Mouse (Mus musculus): Measurements from ENCODE around the gene Pip5k1c. TPM values are rescaled to one million over a fixed set of nuclear protein-coding genes. Genes with fewer than 3 reads are reported as not detected.

Gene Pip5k1c
- total RNA-seq, 2 experiments from 2014 or later, result 20.3 to 20.6 TPM

GRCm38 (mm10) chr10:81284189-81284588, 8.6 kb upstream of the Pip5k1c start:
- no peak for DNase-seq

GRCm38 (mm10) chr10:81284719-81285118, 8.0 kb upstream of the Pip5k1c start:
- DNase-seq, result no peak

GRCm38 (mm10) chr10:81285694-81286450, 6.9 kb upstream of the Pip5k1c start:
- DNase-seq, result peak; percentile 84

GRCm38 (mm10) chr10:81286586-81286985, 6.2 kb upstream of the Pip5k1c start:
- DNase-seq, result no peak

GRCm38 (mm10) chr10:81287513-81288157, 5.1 kb upstream of the Pip5k1c start:
- DNase-seq, result no peak

- DNase-seq, result no peak
These were observed 4.2 kb upstream of the Pip5k1c start for GRCm38 (mm10) chr10:81288601-81289000.

GRCm38 (mm10) chr10:81289278-81289677, 3.5 kb upstream of the Pip5k1c start:
- no peak for DNase-seq

GRCm38 (mm10) chr10:81289811-81290210, 3.0 kb upstream of the Pip5k1c start:
- no peak for DNase-seq

GRCm38 (mm10) chr10:81290698-81291460, 1.9 kb upstream of the Pip5k1c start:
- DNase-seq, result no peak

GRCm38 (mm10) chr10:81291511-81292104, 1.2 kb upstream of the Pip5k1c start, which contains the start of gene Tjp3:
TSS of gene Tjp3 (minus strand) at chr10:81291581.
- DNase-seq, result no peak

- DNase-seq, result no peak
These were observed 719 bp downstream of the Pip5k1c start for GRCm38 (mm10) chr10:81293334-81294030.

GRCm38 (mm10) chr10:81294442-81294841, 1.7 kb downstream of the Pip5k1c start:
- DNase-seq, result no peak

GRCm38 (mm10) chr10:81295185-81295584, 2.4 kb downstream of the Pip5k1c start:
- DNase-seq, result no peak

- DNase-seq, result no peak
These were observed 4.5 kb downstream of the Pip5k1c start for GRCm38 (mm10) chr10:81297246-81297645.

- DNase-seq, result peak; percentile 62
These were observed 5.1 kb downstream of the Pip5k1c start for GRCm38 (mm10) chr10:81297845-81298244.

- DNase-seq, result no peak
These were observed 5.8 kb downstream of the Pip5k1c start for GRCm38 (mm10) chr10:81298369-81299100.

GRCm38 (mm10) chr10:81299585-81300351, 7.0 kb downstream of the Pip5k1c start:
- DNase-seq, result no peak

GRCm38 (mm10) chr10:81300352-81300907, 7.7 kb downstream of the Pip5k1c start:
- no peak for DNase-seq

- DNase-seq, result no peak
These were observed 8.6 kb downstream of the Pip5k1c start for GRCm38 (mm10) chr10:81301321-81301720.

GRCm38 (mm10) chr10:81302288-81302687, 9.5 kb downstream of the Pip5k1c start:
- DNase-seq, result no peak

All from gastrocnemius, postnatal 25 days (tissue).